Mouse (Mus musculus): ENCODE measurements around the gene AC170998.1. TPM values are rescaled to one million over a fixed set of nuclear protein-coding genes. Genes with fewer than 3 reads are reported as not detected.

Gene AC170998.1
- polyA plus RNA-seq, 2 experiments = 0.06 to 0.74 TPM

GRCm38 (mm10) chr17:28693086-28693485 is 32.8 kb upstream of the AC170998.1 start:
- H3K9me3 ChIP-seq (ENCODE audit: control insufficient read depth, low read length) = no peaks in the 10 kb centered on the region
- WGBS (ENCODE audit: insufficient replicate concordance) = 5% methylated on average over 3 of the region's 3 CpGs
- peaks cover 39 to 40% of the 10 kb centered on the region in 2 experiments for H3K4me1 ChIP-seq (replicated peaks; ENCODE audit: control insufficient read depth in 2 of 2, insufficient read depth in 2 of 2, low read length in 1 of 2)
- 0 out of 2 replicates have a peak, but pooled peaks cover 6% of the 10 kb centered on the region for H3K36me3 ChIP-seq (replicated peaks; ENCODE audit: control insufficient read depth, insufficient read depth, low read depth)
- no peak for TF ChIP-seq CTCF (IDR thresholded peaks at IDR 0.05; ENCODE audit: low read depth)
- TF ChIP-seq EP300 (IDR thresholded peaks at IDR 0.05; ENCODE audit: low read depth) = no peak
- H3K27ac ChIP-seq = no peak overlapping the region
- H3K27me3 ChIP-seq (ENCODE audit: control insufficient read depth, insufficient read depth, low read length) = no peaks in the 10 kb centered on the region
- no peak for DNase-seq (ENCODE audit: low read depth in 3 of 3, low spot score in 3 of 3)
- H3K9ac ChIP-seq (replicated peaks) = peak overlapping the region; percentile 98
- H3K4me2 ChIP-seq (ENCODE audit: low read depth) = peak overlapping the region; percentile 76
- peak overlapping the region in 1 of 2 experiments; percentile 100; a peak in 3 of 4 replicates for H3K4me3 ChIP-seq (ENCODE audit: insufficient read depth in 1 of 2, low read depth in 2 of 2, low read length in 2 of 2)
- ATAC-seq (ENCODE audit: insufficient read depth) = no peak

GRCm38 (mm10) chr17:28694078-28694477 is 31.8 kb upstream of the AC170998.1 start:
- ATAC-seq (ENCODE audit: insufficient read depth) = no peak
- no peak for TF ChIP-seq CTCF (IDR thresholded peaks at IDR 0.05; ENCODE audit: low read depth)
- TF ChIP-seq EP300 (IDR thresholded peaks at IDR 0.05; ENCODE audit: low read depth) = no peak
- Histone ChIP-seq H3K9me3 (ENCODE audit: control insufficient read depth, low read length) (no peaks in the 10 kb centered on the region), H3K27me3 (ENCODE audit: control insufficient read depth, insufficient read depth, low read length) (no peaks in the 10 kb centered on the region), H3K36me3 (replicated peaks; ENCODE audit: control insufficient read depth, insufficient read depth, low read depth) (0 out of 2 replicates have a peak, but pooled peaks cover 6% of the 10 kb centered on the region), H3K4me3 (ENCODE audit: insufficient read depth in 1 of 2, low read depth in 2 of 2, low read length in 2 of 2) (no peak overlapping the region), H3K4me1 (replicated peaks; ENCODE audit: control insufficient read depth in 2 of 2, insufficient read depth in 2 of 2, low read length in 1 of 2) (peaks cover 43 to 47% of the 10 kb centered on the region in 2 experiments), H3K4me2 (ENCODE audit: low read depth) (peak overlapping the region; percentile 76), H3K27ac (no peak overlapping the region), H3K9ac (replicated peaks) (no peak overlapping the region)
- 71% methylated on average over 2 of the region's 2 CpGs for WGBS (ENCODE audit: insufficient replicate concordance)
- no peak for DNase-seq (ENCODE audit: low read depth in 3 of 3, low spot score in 3 of 3)

DNA sequence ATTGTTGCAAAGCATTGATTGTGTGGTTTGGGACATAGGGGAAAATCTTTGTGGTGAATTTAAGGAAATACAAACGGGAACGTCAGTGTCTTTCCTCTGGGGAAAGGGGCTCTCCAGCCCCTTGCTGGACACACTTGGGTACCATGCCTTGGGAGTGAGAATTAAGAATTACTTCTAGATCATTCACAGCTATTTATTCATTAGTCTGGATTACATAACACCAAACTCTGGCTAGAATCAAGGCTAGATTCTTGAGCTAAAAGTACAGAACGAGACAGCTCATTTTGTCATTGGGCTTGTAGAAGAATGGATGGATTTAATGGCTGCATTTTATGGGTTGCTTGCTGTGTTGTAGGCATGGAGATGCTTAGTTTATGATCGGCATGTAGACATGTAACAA is 31.1 kb upstream of the AC170998.1 start:
- Histone ChIP-seq H3K4me1 (replicated peaks; ENCODE audit: control insufficient read depth in 2 of 2, insufficient read depth in 2 of 2, low read length in 1 of 2) (peaks cover 47 to 53% of the 10 kb centered on the region in 2 experiments), H3K4me3 (ENCODE audit: insufficient read depth in 1 of 2, low read depth in 2 of 2, low read length in 2 of 2) (no peak overlapping the region), H3K9ac (replicated peaks) (no peak overlapping the region; the same call in 1 of the 2 replicates), H3K36me3 (replicated peaks; ENCODE audit: control insufficient read depth, insufficient read depth, low read depth) (0 out of 2 replicates have a peak, but pooled peaks cover 6% of the 10 kb centered on the region), H3K27ac (no peak overlapping the region), H3K27me3 (ENCODE audit: control insufficient read depth, insufficient read depth, low read length) (no peaks in the 10 kb centered on the region), H3K9me3 (ENCODE audit: control insufficient read depth, low read length) (no peaks in the 10 kb centered on the region), H3K4me2 (ENCODE audit: low read depth) (peak overlapping the region; percentile 15; the same call in 1 of the 2 replicates)
- ATAC-seq (ENCODE audit: insufficient read depth) = no peak
- no peak for DNase-seq (ENCODE audit: low read depth in 3 of 3, low spot score in 3 of 3)
- 55% methylated on average over 4 of the region's 4 CpGs for WGBS (ENCODE audit: insufficient replicate concordance)
- TF ChIP-seq EP300 (IDR thresholded peaks at IDR 0.05; ENCODE audit: low read depth) (no peak), CTCF (IDR thresholded peaks at IDR 0.05; ENCODE audit: low read depth) (no peak)

- ATAC-seq (ENCODE audit: insufficient read depth) = no peak
- Histone ChIP-seq H3K9me3 (ENCODE audit: control insufficient read depth, low read length) (no peaks in the 10 kb centered on the region), H3K9ac (replicated peaks) (peak overlapping the region; percentile 5; the same call in 1 of the 2 replicates), H3K4me3 (ENCODE audit: insufficient read depth in 1 of 2, low read depth in 2 of 2, low read length in 2 of 2) (no peak overlapping the region), H3K27me3 (ENCODE audit: control insufficient read depth, insufficient read depth, low read length) (no peaks in the 10 kb centered on the region), H3K4me2 (ENCODE audit: low read depth) (peak overlapping the region; percentile 45), H3K4me1 (replicated peaks; ENCODE audit: control insufficient read depth in 2 of 2, insufficient read depth in 2 of 2, low read length in 1 of 2) (peaks cover 43 to 56% of the 10 kb centered on the region in 2 experiments), H3K27ac (no peak overlapping the region), H3K36me3 (replicated peaks; ENCODE audit: control insufficient read depth, insufficient read depth, low read depth) (0 out of 2 replicates have a peak, but pooled peaks cover 6% of the 10 kb centered on the region)
- DNase-seq (ENCODE audit: low read depth in 3 of 3, low spot score in 3 of 3) = no peak
- WGBS (ENCODE audit: insufficient replicate concordance) = 19% methylated on average over 2 of the region's 2 CpGs
- TF ChIP-seq CTCF (IDR thresholded peaks at IDR 0.05; ENCODE audit: low read depth) (no peak), EP300 (IDR thresholded peaks at IDR 0.05; ENCODE audit: low read depth) (no peak)
Measured at GRCm38 (mm10) chr17:28696641-28697040, 29.2 kb upstream of the AC170998.1 start.

DNA sequence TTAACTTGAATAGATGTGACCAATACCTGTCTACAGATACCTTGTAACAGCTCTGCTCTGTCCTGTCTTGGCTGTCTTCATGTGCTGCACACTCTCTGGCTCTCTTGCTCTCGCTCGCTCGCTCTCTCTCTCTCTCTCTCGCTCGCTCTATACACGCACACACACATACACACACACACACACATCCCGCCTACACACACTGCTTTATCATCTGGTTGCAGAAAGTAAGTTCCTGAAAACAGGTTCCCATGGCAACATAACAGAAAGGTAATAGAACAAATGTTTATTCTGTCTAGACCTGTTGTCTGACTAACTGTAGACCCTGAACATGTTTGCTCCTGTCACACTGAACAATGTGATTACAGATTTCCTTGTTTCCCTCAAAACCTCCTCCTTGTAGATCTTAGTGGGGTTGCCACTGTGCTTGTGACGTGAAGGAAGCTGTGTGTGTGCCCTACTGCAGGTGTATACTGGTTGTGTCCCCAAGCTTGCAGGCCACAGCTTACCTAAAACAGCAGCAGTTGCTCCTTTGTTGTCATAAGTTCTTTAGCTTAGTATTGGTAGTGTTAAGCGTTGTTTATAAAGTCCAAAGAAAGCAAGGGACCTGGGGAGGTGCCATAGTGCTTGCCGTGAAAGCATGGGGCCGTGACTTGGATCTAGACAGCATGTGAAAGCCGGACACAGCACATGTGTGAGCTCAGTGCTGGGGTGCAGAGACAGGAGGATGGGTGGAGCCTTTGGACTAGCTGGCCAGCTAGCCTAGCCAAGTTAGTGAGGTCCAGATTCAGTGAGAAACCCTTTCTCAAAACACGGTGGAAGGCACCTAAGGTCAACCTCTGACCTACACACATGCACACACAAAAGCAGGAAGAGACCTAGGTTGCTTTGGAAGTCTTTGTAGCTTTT is 28.3 kb upstream of the AC170998.1 start:
- Histone ChIP-seq H3K27ac (peak overlapping the region; percentile 12; the same call in 1 of the 2 replicates), H3K9ac (replicated peaks) (0 out of 2 replicates have a peak overlapping the region, but pooled peaks have one; percentile 23), H3K4me2 (ENCODE audit: low read depth) (peak overlapping the region; percentile 45), H3K4me3 (ENCODE audit: insufficient read depth in 1 of 2, low read depth in 2 of 2, low read length in 2 of 2) (no peak overlapping the region), H3K27me3 (ENCODE audit: control insufficient read depth, insufficient read depth, low read length) (no peaks in the 10 kb centered on the region), H3K36me3 (replicated peaks; ENCODE audit: control insufficient read depth, insufficient read depth, low read depth) (0 out of 2 replicates have a peak, but pooled peaks cover 6% of the 10 kb centered on the region), H3K4me1 (replicated peaks; ENCODE audit: control insufficient read depth in 2 of 2, insufficient read depth in 2 of 2, low read length in 1 of 2) (peaks cover 43 to 58% of the 10 kb centered on the region in 2 experiments), H3K9me3 (ENCODE audit: control insufficient read depth, low read length) (no peaks in the 10 kb centered on the region)
- WGBS (ENCODE audit: insufficient replicate concordance) = 38% methylated on average over 13 of the region's 13 CpGs
- DNase-seq (ENCODE audit: low read depth in 3 of 3, low spot score in 3 of 3) = peak in 1 of 3 experiments; percentile 66
- TF ChIP-seq EP300 (IDR thresholded peaks at IDR 0.05; ENCODE audit: low read depth) = no peak
- no peak for TF ChIP-seq CTCF (IDR thresholded peaks at IDR 0.05; ENCODE audit: low read depth)
- peak; percentile 49 for ATAC-seq (ENCODE audit: insufficient read depth)

Data from liver, embryonic 14.5 days (tissue).